Mouse (Mus musculus) heart, embryonic 12.5 days (tissue): ENCODE measurements at regions not wholly inside any gene's neighbourhood (a gene's known extent, or its start where the extent isn't known, plus 50 kb on each side); places are given as distances from the start of the nearest gene placed in this dataset.

Experiments
- ATAC-seq: fragments of 200-750 bp; cut with Nextera tagmentation; 2 replicates; pipeline ENCODE4 v1.8.0; 2017; ENCODE audit warnings: moderate TSS enrichment, moderate library complexity; ENCODE audit not compliant: insufficient number of reproducible peaks, low FRiP score
- H3K27ac ChIP-seq: fragments of 300-500 bp; sonication (generic); 2 replicates; pipeline ENCODE4 v1.5.1; 2016; ENCODE audit warnings: mild to moderate bottlenecking, moderate library complexity; ENCODE audit not compliant: poor library complexity, severe bottlenecking
- H3K27me3 ChIP-seq: fragments of 300-500 bp; sonication (generic); replicated peaks from 2 replicates; pipeline ENCODE4 v1.6.1; 2016; ENCODE audit warnings: mild to moderate bottlenecking, moderate library complexity
- H3K36me3 ChIP-seq: fragments of 300-500 bp; sonication (generic); 2 replicates; pipeline ENCODE4 v1.6.1; 2016; ENCODE audit warnings: mild to moderate bottlenecking, moderate library complexity
- H3K4me1 ChIP-seq: fragments of 300-500 bp; sonication (generic); replicated peaks from 2 replicates; pipeline ENCODE4 v1.6.1; 2016; ENCODE audit warnings: mild to moderate bottlenecking
- H3K4me2 ChIP-seq: fragments of 300-500 bp; sonication (generic); 2 replicates; pipeline ENCODE4 v1.6.1; 2016; ENCODE audit warnings: mild to moderate bottlenecking, moderate library complexity
- H3K4me3 ChIP-seq: fragments of 300-500 bp; sonication (generic); 2 replicates; pipeline ENCODE4 v1.5.1; 2016; ENCODE audit warnings: mild to moderate bottlenecking
- H3K9ac ChIP-seq: fragments of 300-500 bp; sonication (generic); 2 replicates; pipeline ENCODE4 v1.6.1; 2016; ENCODE audit warnings: mild to moderate bottlenecking, moderate library complexity
- H3K9me3 ChIP-seq: fragments of 300-500 bp; sonication (generic); replicated peaks from 2 replicates; pipeline ENCODE4 v1.6.1; 2016; ENCODE audit warnings: mild to moderate bottlenecking, moderate library complexity
- WGBS: fragments of 180-500 bp; shearing (Covaris S2); methylation state at CpG from one replicate; pipeline ENCODE4 v1.1.7; 2016; 5-methylcytosine and 5-hydroxymethylcytosine counted together

DNA sequence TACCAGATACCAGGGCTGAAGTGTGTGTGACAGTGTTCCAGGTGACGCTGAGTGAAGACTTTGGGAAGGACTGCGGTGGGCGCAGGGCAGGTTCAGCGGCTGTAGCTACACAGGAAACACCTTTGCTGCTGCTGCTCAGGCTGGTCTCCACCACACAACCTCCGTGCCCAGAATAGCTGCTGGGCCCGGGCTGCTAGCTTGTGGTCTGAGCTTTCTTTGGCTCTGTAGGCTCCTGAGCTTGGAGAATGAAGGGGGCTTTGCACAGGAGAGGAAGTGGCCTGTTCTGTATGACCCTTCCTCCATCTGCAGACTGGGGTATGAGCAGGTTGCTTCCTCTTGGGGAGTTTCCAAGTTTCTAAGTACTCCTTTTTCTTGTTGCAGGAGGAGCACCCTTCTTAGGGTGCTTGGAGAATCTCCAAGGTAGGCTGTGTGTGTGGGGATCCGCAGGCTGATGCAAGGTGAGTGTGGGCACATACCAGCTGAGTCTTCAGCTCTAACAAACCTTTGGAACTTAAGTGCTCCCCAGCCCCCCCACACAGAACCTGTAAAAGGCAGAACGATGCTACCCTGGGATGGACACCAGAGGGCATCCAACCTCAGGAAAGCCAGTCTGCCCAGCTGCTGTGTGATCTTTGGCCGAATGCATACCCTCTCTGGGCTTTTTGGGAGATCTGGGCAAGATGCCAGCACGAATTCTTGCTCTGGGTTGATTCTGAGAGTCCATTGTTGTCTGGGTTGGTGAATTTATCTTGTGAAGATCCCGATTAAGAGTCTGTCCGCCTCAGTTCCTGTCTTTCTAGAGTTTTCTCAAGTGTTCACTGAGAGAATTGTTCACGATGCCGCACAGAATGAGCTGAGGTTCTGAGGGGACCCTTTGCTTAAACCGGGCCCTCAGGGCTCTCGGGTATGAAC is 136.6 kb downstream of the Mn1 start:
- peak overlapping the region; percentile 70; the same call in 1 of the 2 replicates for H3K27ac ChIP-seq
- H3K9me3 ChIP-seq: no peaks in the 10 kb centered on the region
- H3K4me3 ChIP-seq: no peak overlapping the region
- 57% methylated on average over 16 of the region's 16 CpGs for WGBS
- no peaks in the 10 kb centered on the region for H3K36me3 ChIP-seq
- no peak for ATAC-seq
- no peak overlapping the region for H3K4me2 ChIP-seq
- peaks cover 24% of the 10 kb centered on the region for H3K27me3 ChIP-seq
- no peak overlapping the region for H3K9ac ChIP-seq
- H3K4me1 ChIP-seq: peaks cover 26% of the 10 kb centered on the region

DNA sequence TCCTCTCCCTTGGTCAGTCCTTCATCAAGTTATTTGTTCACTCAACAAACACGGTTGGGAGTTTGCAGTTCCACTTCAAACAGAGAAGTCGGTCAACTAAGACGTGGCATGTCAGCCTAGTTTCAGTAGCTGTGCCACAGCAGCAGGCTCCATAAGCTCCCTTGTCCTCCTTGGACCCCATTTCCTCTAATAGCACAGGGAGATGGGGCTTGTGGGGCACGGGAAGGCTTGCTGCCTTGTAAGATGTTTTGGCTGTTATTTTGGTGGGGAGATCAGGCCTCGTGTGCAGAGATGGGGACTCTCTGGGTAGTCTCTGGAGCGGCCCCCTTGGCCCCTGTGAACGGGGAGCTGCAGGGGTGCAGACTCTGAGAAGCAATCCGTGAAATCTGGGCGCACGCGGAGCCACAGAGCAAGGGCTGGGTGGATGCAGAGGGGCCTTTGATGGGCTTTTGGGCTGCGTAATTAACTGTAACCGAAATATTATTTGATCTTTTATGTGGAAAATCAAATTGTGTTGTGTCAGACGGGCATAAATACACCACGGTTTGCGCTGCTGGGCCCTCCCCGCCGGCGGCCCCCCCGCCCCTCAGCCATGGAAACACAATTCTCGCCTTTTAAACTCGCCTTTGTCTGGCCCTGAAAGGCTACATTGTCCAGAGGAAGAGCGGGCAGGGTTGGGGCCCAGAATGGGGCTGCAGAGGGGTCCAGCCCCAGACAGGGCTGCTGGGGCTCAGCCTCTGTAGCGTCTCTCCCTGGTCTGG is 137.6 kb downstream of the Mn1 start:
- H3K36me3 ChIP-seq: no peaks in the 10 kb centered on the region
- 0 out of 2 replicates have a peak overlapping the region, but pooled peaks have one; percentile 11 for H3K4me2 ChIP-seq
- no peaks in the 10 kb centered on the region for H3K9me3 ChIP-seq
- 0 out of 2 replicates have a peak overlapping the region, but pooled peaks have one; percentile 33 for H3K9ac ChIP-seq
- H3K27ac ChIP-seq: peak overlapping the region; percentile 70; the same call in 1 of the 2 replicates
- no peak; the same call in 1 of the 2 replicates for ATAC-seq
- WGBS: 36% methylated on average over 24 of the region's 24 CpGs
- H3K4me3 ChIP-seq: no peak overlapping the region
- H3K4me1 ChIP-seq: peaks cover 26% of the 10 kb centered on the region
- peaks cover 15% of the 10 kb centered on the region for H3K27me3 ChIP-seq

DNA sequence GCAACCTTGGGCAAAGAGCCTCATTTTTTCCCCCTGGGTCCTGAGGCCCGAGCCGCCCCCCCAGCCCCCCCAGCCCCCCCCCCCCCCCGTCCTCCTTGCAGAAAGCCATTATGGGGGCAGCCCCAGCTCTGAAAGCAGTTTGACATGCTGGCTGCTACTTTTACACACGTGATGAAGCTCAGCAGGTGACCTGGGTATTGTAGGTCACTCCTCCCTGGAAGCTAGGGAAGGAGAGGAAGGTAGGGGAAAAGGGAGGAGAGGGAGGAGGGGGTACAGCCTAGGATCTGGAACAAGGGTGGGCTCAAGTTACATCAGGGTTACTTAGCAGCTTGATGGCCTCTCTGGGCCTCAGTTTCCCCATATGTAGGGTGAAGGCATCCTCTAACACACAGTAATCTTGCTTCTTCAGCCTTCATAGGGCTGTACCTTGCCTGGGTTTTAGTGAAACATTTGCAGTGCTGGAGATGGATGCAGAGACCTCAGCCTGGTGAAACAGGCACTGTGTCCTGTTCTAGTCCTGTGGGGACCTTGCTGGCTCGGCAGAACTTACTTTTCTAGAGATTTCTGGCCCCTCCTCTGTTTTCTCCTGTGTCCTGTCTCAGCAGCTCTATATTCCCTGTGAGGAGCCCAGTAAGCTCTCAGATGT is 138.3 kb downstream of the Mn1 start:
- 0 out of 2 replicates have a peak overlapping the region, but pooled peaks have one; percentile 33 for H3K9ac ChIP-seq
- WGBS: 8% methylated on average over 5 of the region's 5 CpGs
- ATAC-seq: peak; percentile 33; the same call in 1 of the 2 replicates
- peak overlapping the region; percentile 70 for H3K27ac ChIP-seq
- no peaks in the 10 kb centered on the region for H3K9me3 ChIP-seq
- H3K27me3 ChIP-seq: peaks cover 13% of the 10 kb centered on the region; the same call in 1 of the 2 replicates
- H3K4me3 ChIP-seq: no peak overlapping the region
- H3K4me2 ChIP-seq: 0 out of 2 replicates have a peak overlapping the region, but pooled peaks have one; percentile 11
- peaks cover 26% of the 10 kb centered on the region for H3K4me1 ChIP-seq
- no peaks in the 10 kb centered on the region for H3K36me3 ChIP-seq

DNA sequence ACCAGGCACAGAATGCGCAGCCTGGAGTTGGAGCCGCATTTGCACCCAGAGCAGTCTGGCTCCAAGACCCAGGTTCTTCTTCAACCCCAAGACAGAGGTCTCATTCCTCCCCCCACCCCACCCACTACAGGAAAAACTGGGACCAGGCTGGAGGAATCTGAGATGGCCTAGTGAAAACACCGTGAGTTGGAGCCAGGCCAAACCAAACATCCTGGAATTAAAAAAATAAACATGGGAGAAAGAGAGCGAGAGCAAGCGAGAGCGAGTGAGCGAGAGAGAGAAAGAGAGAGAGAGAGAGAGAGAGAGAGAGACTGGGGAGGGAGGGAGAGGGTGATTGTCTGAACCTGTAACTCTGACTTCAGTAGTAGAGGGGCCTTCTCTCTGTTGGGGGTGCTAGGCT is 138.8 kb downstream of the Mn1 start:
- H3K27ac ChIP-seq: peak overlapping the region; percentile 70
- no peak overlapping the region for H3K4me3 ChIP-seq
- no peaks in the 10 kb centered on the region for H3K36me3 ChIP-seq
- WGBS: 35% methylated on average over 7 of the region's 7 CpGs
- H3K9me3 ChIP-seq: no peaks in the 10 kb centered on the region
- H3K4me1 ChIP-seq: peaks cover 26% of the 10 kb centered on the region
- H3K4me2 ChIP-seq: no peak overlapping the region
- peaks cover 12% of the 10 kb centered on the region; the same call in 1 of the 2 replicates for H3K27me3 ChIP-seq
- no peak overlapping the region for H3K9ac ChIP-seq
- ATAC-seq: peak; percentile 54; the same call in 1 of the 2 replicates

DNA sequence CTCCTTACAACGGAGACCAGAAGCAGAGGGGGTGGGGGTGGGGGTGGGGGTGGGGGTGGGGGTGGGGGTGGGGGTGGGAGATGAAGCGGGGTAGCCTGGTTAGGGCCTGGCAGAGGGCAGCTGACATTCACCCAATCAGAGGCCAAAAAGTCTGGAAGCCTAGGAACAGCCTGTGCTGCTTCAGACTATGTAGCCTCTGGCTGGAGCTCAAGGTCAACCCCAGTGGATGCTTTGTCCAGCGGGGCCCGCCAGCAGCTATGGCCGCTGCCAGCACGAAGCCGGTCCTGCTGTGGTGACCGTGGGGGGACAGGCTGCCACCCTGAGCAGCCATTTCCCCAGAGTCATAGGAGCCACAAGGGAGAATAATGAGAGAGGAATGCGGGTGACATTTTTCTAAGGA is 143.3 kb downstream of the Mn1 start:
- no peaks in the 10 kb centered on the region for H3K36me3 ChIP-seq
- no peak overlapping the region for H3K9ac ChIP-seq
- WGBS: 60% methylated on average over 9 of the region's 9 CpGs
- ATAC-seq: no peak
- H3K27ac ChIP-seq: no peak overlapping the region
- no peaks in the 10 kb centered on the region for H3K9me3 ChIP-seq
- H3K27me3 ChIP-seq: peaks cover 12% of the 10 kb centered on the region; the same call in 1 of the 2 replicates
- H3K4me1 ChIP-seq: peaks cover 9% of the 10 kb centered on the region
- H3K4me2 ChIP-seq: no peak overlapping the region
- H3K4me3 ChIP-seq: no peak overlapping the region

DNA sequence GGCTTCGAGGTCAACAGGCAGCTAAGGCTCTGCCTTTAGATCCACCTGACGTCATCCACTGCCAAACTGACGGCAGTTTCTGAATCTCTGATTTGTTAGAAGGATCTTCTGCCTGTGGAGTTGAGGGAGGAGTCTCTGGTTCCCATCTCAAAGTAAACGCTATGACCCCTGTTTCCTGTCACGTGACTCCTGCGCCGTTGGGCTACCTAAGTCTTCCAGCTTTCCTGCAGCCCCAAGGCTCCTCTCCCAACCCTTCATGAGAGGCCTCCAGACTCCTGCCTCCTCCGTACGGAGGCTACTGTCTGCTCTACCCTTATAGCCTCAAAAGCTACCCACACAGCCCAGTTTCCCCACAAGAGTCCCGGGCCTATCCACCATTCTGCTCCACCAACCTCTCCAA is 144.1 kb downstream of the Mn1 start:
- ATAC-seq: no peak
- H3K27ac ChIP-seq: no peak overlapping the region
- peaks cover 12% of the 10 kb centered on the region; the same call in 1 of the 2 replicates for H3K27me3 ChIP-seq
- H3K4me3 ChIP-seq: no peak overlapping the region
- 76% methylated on average over 10 of the region's 10 CpGs for WGBS
- peaks cover 2% of the 10 kb centered on the region for H3K4me1 ChIP-seq
- no peaks in the 10 kb centered on the region for H3K36me3 ChIP-seq
- H3K9ac ChIP-seq: no peak overlapping the region
- no peak overlapping the region for H3K4me2 ChIP-seq
- no peaks in the 10 kb centered on the region for H3K9me3 ChIP-seq

DNA sequence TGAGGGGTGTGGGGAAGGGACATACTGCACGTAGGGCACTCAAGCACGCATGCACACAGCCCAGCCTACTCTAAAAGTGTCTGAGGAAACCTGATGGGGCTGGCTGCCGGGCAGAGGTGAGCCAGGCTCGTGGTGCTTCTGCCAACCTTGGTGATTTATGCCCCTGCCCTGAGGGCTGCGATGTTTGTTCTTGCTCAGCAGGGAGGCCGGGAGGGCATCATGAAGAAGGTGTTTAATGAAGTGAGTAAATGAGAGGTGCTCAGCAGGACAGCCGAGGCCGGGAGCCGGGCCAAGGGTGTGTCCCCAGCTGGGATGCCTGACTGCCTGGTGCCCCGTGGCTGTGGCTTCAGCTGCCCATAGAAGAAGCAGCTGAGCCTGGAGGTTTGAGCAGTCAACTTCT is 153.7 kb downstream of the Mn1 start:
- H3K9me3 ChIP-seq: no peaks in the 10 kb centered on the region
- no peak overlapping the region for H3K27ac ChIP-seq
- peaks cover 48% of the 10 kb centered on the region for H3K27me3 ChIP-seq
- no peak overlapping the region for H3K4me2 ChIP-seq
- ATAC-seq: no peak
- WGBS: 23% methylated on average over 10 of the region's 10 CpGs
- no peak overlapping the region for H3K9ac ChIP-seq
- H3K4me3 ChIP-seq: no peak overlapping the region
- peaks cover 27% of the 10 kb centered on the region for H3K4me1 ChIP-seq
- H3K36me3 ChIP-seq: no peaks in the 10 kb centered on the region

DNA sequence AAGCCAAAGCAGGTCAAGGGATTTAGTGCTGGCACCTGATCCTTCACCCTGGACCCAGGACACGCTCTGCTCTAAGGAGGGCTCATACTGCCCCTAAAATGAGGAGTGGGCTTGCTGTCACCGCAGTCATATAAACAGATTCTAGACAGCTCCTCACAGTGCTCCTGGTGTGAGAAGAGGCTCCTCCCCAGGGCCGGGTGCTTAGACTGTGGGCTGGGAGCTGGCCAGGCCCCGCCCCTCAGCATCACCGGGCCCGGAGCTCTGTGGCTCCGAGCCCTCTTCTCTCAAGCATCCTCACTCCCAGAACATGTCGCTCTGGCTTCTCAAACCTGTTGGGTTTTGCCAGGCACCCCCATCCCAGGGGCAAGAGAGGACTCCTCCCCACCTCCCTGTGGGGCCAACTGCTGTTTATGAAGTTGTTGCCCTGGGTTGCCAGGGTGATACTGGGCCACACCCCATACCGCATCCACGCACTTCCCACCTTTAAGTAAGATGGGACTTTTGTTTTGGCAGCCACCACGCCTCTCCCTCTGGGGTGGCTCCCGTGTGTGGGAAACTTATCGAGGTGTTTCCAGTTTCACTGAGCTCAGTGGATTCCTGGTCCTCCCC is 156.2 kb downstream of the Mn1 start:
- no peaks in the 10 kb centered on the region for H3K36me3 ChIP-seq
- H3K27ac ChIP-seq: no peak overlapping the region
- H3K9me3 ChIP-seq: no peaks in the 10 kb centered on the region
- WGBS: 21% methylated on average over 13 of the region's 13 CpGs
- no peak overlapping the region for H3K9ac ChIP-seq
- H3K27me3 ChIP-seq: peaks cover 48% of the 10 kb centered on the region
- H3K4me2 ChIP-seq: no peak overlapping the region
- no peak overlapping the region for H3K4me3 ChIP-seq
- ATAC-seq: no peak
- H3K4me1 ChIP-seq: peaks cover 48% of the 10 kb centered on the region

DNA sequence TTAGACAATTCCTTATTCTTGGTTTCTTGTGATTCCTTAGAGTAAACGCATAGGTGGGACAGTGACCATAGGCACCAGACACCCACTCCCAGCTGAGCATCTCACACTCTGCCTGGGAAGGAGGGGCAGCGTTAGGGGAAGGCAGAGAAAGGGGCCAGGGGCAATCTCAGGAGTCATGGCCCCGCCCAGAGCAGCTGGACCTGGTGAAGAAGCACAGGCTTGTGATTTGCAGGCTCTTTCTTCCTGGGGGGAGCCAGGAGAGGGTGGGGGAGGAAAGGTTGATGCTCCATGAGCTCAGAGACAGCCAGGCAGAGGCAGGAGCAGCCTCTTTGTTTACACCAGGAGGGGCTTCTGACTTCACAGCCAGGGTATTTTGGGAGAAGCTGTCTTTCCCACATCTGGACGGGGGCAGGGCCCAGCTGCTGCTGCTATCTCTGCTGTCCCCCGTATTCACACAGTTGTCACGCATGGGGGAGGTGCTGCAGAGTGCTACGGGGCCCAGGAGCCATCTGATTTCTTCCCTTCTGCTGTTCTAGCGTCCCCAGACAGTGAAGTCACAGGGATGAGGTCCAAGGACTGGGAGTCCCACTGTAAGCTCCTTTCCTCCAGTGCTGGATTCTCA is 157.2 kb downstream of the Mn1 start:
- Histone ChIP-seq H3K9me3 (no peaks in the 10 kb centered on the region), H3K27me3 (peaks cover 48% of the 10 kb centered on the region), H3K4me2 (no peak overlapping the region), H3K4me3 (no peak overlapping the region), H3K36me3 (no peaks in the 10 kb centered on the region), H3K27ac (no peak overlapping the region), H3K9ac (no peak overlapping the region), H3K4me1 (peaks cover 57% of the 10 kb centered on the region)
- ATAC-seq: no peak
- WGBS: 18% methylated on average over 8 of the region's 8 CpGs

DNA sequence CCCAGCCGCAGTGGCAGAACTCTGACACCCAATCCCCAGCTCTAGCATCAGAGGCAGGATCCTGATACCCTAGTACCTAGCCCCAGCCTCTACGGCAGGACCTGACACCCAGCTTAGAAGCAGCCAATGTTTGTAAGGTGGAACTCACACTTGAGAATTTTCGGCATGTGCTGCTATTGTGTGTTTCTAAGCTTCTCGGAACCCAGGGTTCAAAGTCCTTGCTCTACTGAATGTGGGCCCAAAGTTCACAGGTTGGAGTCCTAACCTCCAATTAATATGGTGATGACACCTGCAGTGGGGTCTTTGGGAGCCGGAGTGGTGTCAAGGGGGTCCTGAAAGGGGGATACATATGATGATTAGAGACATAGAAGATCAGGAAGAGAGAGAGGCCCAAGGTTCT is 158.2 kb downstream of the Mn1 start:
- WGBS: 83% methylated on average over 5 of the region's 5 CpGs
- Histone ChIP-seq H3K9me3 (no peaks in the 10 kb centered on the region), H3K27me3 (peaks cover 45% of the 10 kb centered on the region), H3K9ac (no peak overlapping the region), H3K4me1 (peaks cover 58% of the 10 kb centered on the region), H3K27ac (no peak overlapping the region), H3K4me2 (no peak overlapping the region), H3K4me3 (no peak overlapping the region), H3K36me3 (no peaks in the 10 kb centered on the region)
- no peak for ATAC-seq
